Mouse (Mus musculus): Measurements from ENCODE around the gene Gm7682. TPM values are rescaled to one million over a fixed set of nuclear protein-coding genes. Genes with fewer than 3 reads are reported as not detected.

The Gm7682 gene
- polyA plus RNA-seq (2014; fragmentation: Illumina TruSeq; extraction: RNeasy Lipid Tissue Mini Kit (QIAGEN cat#74804); ENCODE audit: low read depth, low replicate concordance) = not detected

GRCm38 (mm10) chr5:94445484-94445883 is at the start of gene Gm7682:
TSS of gene Gm7682 (plus strand) at chr5:94445784.

Other genes starting within 250 kb of the Gm7682 start
- not detected for gene Gm3106, start 227.8 kb upstream of the Gm7682 start, polyA plus RNA-seq (2014; fragmentation: Illumina TruSeq; extraction: RNeasy Lipid Tissue Mini Kit (QIAGEN cat#74804); ENCODE audit: low read depth, low replicate concordance)
- gene A430089I19Rik, start 139.0 kb upstream of the Gm7682 start, polyA plus RNA-seq (2014; fragmentation: Illumina TruSeq; extraction: RNeasy Lipid Tissue Mini Kit (QIAGEN cat#74804); ENCODE audit: low read depth, low replicate concordance) = not detected
- not detected for gene Gm6502, start 131.3 kb upstream of the Gm7682 start, polyA plus RNA-seq (2014; fragmentation: Illumina TruSeq; extraction: RNeasy Lipid Tissue Mini Kit (QIAGEN cat#74804); ENCODE audit: low read depth, low replicate concordance)
- not detected for gene AA792892, start 106.0 kb upstream of the Gm7682 start, polyA plus RNA-seq (2014; fragmentation: Illumina TruSeq; extraction: RNeasy Lipid Tissue Mini Kit (QIAGEN cat#74804); ENCODE audit: low read depth, low replicate concordance)
- not detected for gene Gm3139, start 80.5 kb downstream of the Gm7682 start, polyA plus RNA-seq (2014; fragmentation: Illumina TruSeq; extraction: RNeasy Lipid Tissue Mini Kit (QIAGEN cat#74804); ENCODE audit: low read depth, low replicate concordance)
- gene Gm3147, start 170.6 kb downstream of the Gm7682 start, polyA plus RNA-seq (2014; fragmentation: Illumina TruSeq; extraction: RNeasy Lipid Tissue Mini Kit (QIAGEN cat#74804); ENCODE audit: low read depth, low replicate concordance) = not detected
- not detected for gene Gm6509, start 178.2 kb downstream of the Gm7682 start, polyA plus RNA-seq (2014; fragmentation: Illumina TruSeq; extraction: RNeasy Lipid Tissue Mini Kit (QIAGEN cat#74804); ENCODE audit: low read depth, low replicate concordance)
- not detected for gene Gm6205, start 202.6 kb downstream of the Gm7682 start, polyA plus RNA-seq (2014; fragmentation: Illumina TruSeq; extraction: RNeasy Lipid Tissue Mini Kit (QIAGEN cat#74804); ENCODE audit: low read depth, low replicate concordance)